Mouse (Mus musculus) stomach, embryonic 16.5 days (tissue): Measurements from ENCODE around the gene Mmp27. TPM values are rescaled to one million over a fixed set of nuclear protein-coding genes. Genes with fewer than 3 reads are reported as not detected.

ENCODE experiments used
- ATAC-seq: fragments of 200-750 bp; cut with Nextera tagmentation; 2 replicates; pipeline ENCODE4 v1.8.0; 2017; ENCODE audit warnings: moderate number of reproducible peaks, moderate TSS enrichment; ENCODE audit not compliant: insufficient read depth, low FRiP score
- H3K27ac ChIP-seq: fragments of 300-500 bp; sonication (generic); 2 replicates; pipeline ENCODE4 v1.5.1; 2014; ENCODE audit warnings: low read length
- H3K27me3 ChIP-seq: fragments of 300-500 bp; sonication (generic); 2 replicates; pipeline ENCODE4 v1.6.1; 2014; ENCODE audit warnings: low read length, control low read depth, mixed read lengths; ENCODE audit not compliant: control insufficient read depth, insufficient read depth
- H3K36me3 ChIP-seq: fragments of 300-500 bp; sonication (generic); 2 replicates; pipeline ENCODE4 v1.6.1; 2014; ENCODE audit warnings: low read length; ENCODE audit not compliant: control insufficient read depth, insufficient read depth
- H3K4me1 ChIP-seq: fragments of 300-500 bp; sonication (generic); 2 replicates; pipeline ENCODE4 v1.6.1; 2014; ENCODE audit warnings: low read length, control low read depth, mixed read lengths; ENCODE audit not compliant: control insufficient read depth, insufficient read depth
- H3K4me2 ChIP-seq: fragments of 300-500 bp; sonication (generic); 2 replicates; pipeline ENCODE4 v1.6.1; 2014; ENCODE audit warnings: low read depth, low read length, mixed read lengths
- H3K4me3 ChIP-seq: fragments of 300-500 bp; sonication (generic); replicated peaks from 2 replicates; pipeline ENCODE4 v1.5.1; 2014; ENCODE audit warnings: mild to moderate bottlenecking, low read length
- H3K9ac ChIP-seq: fragments of 300-500 bp; sonication (generic); 2 replicates; pipeline ENCODE4 v1.6.1; 2014; ENCODE audit warnings: low read length
- H3K9me3 ChIP-seq: fragments of 300-500 bp; sonication (generic); replicated peaks from 2 replicates; pipeline ENCODE4 v1.6.1; 2016; ENCODE audit warnings: low read length, control low read depth; ENCODE audit not compliant: control insufficient read depth
- WGBS: fragments of 180-500 bp; shearing (Covaris S2); extraction: QIAGEN DNeasy Blood & Tissue Kit; methylation state at CpG from one replicate; pipeline ENCODE4 v1.1.7; 2014; 5-methylcytosine and 5-hydroxymethylcytosine counted together
- polyA plus RNA-seq: library from polyadenylated mRNA; unstranded; fragments of >200 nt; fragmentation: Nextera tagmentation; extraction: Ambion mirVana; gene quantifications from 2 replicates; pipeline ENCODE4 v1.2.1, GENCODE M21; 2015

The Mmp27 gene
- polyA plus RNA-seq, 1 experiment from 2014 or later = 0.09 TPM

DNA sequence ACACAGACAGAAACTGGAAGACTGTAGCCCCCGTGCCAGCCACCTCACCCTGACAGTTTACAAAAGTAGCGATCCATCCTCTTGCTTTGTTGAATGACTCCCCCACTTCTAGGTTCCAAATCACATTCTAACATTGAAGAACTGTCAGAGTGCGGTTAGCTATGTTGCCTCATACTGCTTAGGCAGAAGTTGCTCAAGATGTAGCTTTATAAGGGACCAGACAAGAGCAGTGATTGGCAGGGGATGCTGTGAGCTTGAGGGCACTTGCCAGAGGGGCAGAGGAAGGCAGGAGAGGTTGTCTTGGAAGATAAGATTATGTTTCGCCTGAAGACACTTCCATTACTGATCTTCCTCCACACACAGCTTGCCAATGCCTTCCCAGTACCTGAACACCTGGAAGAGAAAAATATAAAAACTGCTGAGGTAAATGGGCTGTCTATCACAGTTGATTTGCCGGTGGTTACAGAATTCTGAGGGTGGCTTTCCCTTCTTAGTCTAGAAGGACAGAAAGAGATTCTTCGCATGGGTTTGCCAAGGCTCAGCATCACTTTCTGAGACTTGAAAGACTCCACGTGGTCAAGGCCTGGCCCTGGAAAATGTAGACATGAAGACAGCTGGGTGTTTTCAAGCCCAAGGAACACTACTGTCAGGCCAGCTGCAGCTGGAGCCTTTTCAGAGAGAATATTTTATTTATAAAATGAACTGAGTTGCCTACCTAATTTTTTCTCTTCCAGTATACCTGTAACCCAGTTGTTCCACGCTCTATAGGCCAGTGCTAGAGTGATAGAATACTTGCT is 12.8 kb upstream of the Mmp27 start, which contains the start of gene Mmp8:
Gene Mmp8 (plus strand): TSS at position 236 of the 797 bp plus-strand sequence.
- Histone ChIP-seq H3K4me2 (no peak within 1 kb of the TSS), H3K4me1 (0 out of 2 replicates have a peak, but pooled peaks cover 2% of the 10 kb centered on the region), H3K27ac (no peak within 1 kb of the TSS), H3K9ac (no peak within 1 kb of the TSS), H3K36me3 (no peaks in the 10 kb centered on the region), H3K4me3 (no peak within 1 kb of the TSS), H3K9me3 (no peaks in the 10 kb centered on the region), H3K27me3 (no peaks in the 10 kb centered on the region)
- peak; percentile 44; the same call in 1 of the 2 replicates for ATAC-seq
- WGBS = 64% methylated on average over 8 of the region's 8 CpGs

DNA sequence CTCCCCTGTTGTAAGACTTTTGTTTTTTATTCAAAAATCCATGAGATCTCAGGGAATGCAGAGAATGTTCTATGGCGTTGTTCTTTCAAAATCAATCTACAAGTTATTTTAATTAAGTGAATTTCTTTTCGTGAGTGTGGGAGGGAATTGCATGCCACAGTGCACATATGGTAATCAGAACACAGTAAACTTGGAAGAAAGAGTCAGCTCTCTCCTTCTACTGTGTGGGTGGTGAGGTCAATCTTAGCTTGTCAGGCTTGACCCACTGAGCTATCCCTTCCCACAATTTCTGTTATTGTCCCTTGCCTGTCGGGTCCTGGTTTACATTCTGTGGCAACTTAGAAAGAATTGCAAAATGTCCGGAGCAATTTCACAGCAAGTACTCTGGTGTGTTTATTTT is 11.2 kb upstream of the Mmp27 start:
- no peak overlapping the region for H3K27ac ChIP-seq
- H3K9ac ChIP-seq = no peak overlapping the region
- no peaks in the 10 kb centered on the region for H3K36me3 ChIP-seq
- 60% methylated on average over 4 of the region's 4 CpGs for WGBS
- ATAC-seq = no peak
- 0 out of 2 replicates have a peak, but pooled peaks cover 2% of the 10 kb centered on the region for H3K4me1 ChIP-seq
- H3K9me3 ChIP-seq = no peaks in the 10 kb centered on the region
- no peaks in the 10 kb centered on the region for H3K27me3 ChIP-seq
- no peak overlapping the region for H3K4me3 ChIP-seq
- H3K4me2 ChIP-seq = no peak overlapping the region

GRCm38 (mm10) chr9:7567376-7567775 is 3.8 kb upstream of the Mmp27 start:
- no peaks in the 10 kb centered on the region for H3K4me1 ChIP-seq
- no peak overlapping the region for H3K4me2 ChIP-seq
- H3K9me3 ChIP-seq = no peaks in the 10 kb centered on the region
- 58% methylated on average over 7 of the region's 7 CpGs for WGBS
- no peak overlapping the region for H3K4me3 ChIP-seq
- no peaks in the 10 kb centered on the region for H3K27me3 ChIP-seq
- no peak overlapping the region for H3K27ac ChIP-seq
- H3K36me3 ChIP-seq = no peaks in the 10 kb centered on the region
- ATAC-seq = no peak
- H3K9ac ChIP-seq = no peak overlapping the region

DNA sequence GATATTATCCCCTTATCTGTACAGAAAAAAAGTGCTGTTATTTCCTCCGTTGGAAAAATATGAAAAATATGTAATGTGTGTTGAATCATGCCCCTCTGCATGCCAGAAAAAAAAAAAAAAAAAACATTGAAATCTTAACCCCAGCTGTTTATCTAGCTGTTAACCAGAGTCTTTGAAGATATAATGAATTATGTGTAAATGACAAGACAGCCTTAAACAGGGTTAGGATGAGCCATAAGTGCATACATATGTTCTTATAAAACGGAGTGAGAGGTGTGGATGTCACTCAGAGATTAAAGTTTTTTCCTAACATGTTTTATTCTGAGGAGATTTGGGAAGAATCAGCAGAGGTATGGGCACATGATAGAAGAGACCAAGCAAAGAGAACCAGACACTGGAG is 3.3 kb upstream of the Mmp27 start:
- H3K4me3 ChIP-seq = no peak overlapping the region
- no peaks in the 10 kb centered on the region; the same call in 1 of the 2 replicates for H3K4me1 ChIP-seq
- no peak for ATAC-seq
- no peaks in the 10 kb centered on the region for H3K27me3 ChIP-seq
- no peak overlapping the region for H3K4me2 ChIP-seq
- no peak overlapping the region for H3K9ac ChIP-seq
- no peaks in the 10 kb centered on the region for H3K9me3 ChIP-seq
- no peaks in the 10 kb centered on the region for H3K36me3 ChIP-seq
- H3K27ac ChIP-seq = no peak overlapping the region
- WGBS = 42% methylated on average over 2 of the region's 2 CpGs

GRCm38 (mm10) chr9:7570485-7570884 is 711 bp upstream of the Mmp27 start:
- Histone ChIP-seq H3K9ac (no peak overlapping the region), H3K9me3 (no peaks in the 10 kb centered on the region), H3K36me3 (no peaks in the 10 kb centered on the region), H3K27ac (no peak overlapping the region), H3K4me1 (no peaks in the 10 kb centered on the region; the same call in 1 of the 2 replicates), H3K4me2 (no peak overlapping the region), H3K27me3 (no peaks in the 10 kb centered on the region), H3K4me3 (no peak overlapping the region)
- WGBS = 80% methylated on average over 1 of the region's 1 CpGs
- ATAC-seq = no peak

DNA sequence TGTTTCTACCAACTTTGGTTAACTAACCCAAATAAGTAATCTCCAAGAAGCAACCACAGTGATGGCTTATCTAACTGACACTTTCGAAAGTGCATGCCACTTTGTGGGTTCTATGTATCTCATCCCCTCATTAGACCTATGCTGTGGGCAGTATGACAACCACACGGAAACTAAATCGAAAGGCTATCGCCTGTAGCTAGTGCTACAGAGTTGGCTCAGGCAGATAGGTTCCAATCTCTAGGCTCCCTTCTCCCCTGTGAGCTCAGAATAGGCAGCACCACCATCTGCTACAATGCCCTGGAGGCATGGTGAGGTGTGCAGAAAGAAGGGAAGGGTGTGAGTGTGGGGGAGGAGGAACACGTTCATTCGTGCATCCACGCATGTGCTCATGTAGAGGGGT is 992 bp downstream of the Mmp27 start:
- Histone ChIP-seq H3K4me1 (no peaks in the 10 kb centered on the region; the same call in 1 of the 2 replicates), H3K9ac (no peak overlapping the region), H3K27me3 (no peaks in the 10 kb centered on the region), H3K4me2 (no peak overlapping the region), H3K27ac (no peak overlapping the region), H3K36me3 (no peaks in the 10 kb centered on the region), H3K9me3 (no peaks in the 10 kb centered on the region), H3K4me3 (no peak overlapping the region)
- 0 out of 2 replicates have a peak, but pooled peaks have one; percentile 10 for ATAC-seq
- 88% methylated on average over 7 of the region's 7 CpGs for WGBS

- Histone ChIP-seq H3K9ac (no peak overlapping the region), H3K27me3 (no peaks in the 10 kb centered on the region), H3K4me2 (no peak overlapping the region), H3K4me1 (no peaks in the 10 kb centered on the region; the same call in 1 of the 2 replicates), H3K4me3 (no peak overlapping the region), H3K36me3 (no peaks in the 10 kb centered on the region), H3K27ac (no peak overlapping the region), H3K9me3 (no peaks in the 10 kb centered on the region)
- ATAC-seq = peak; percentile 21; the same call in 1 of the 2 replicates
- 53% methylated on average over 2 of the region's 2 CpGs for WGBS
Observed at GRCm38 (mm10) chr9:7572663-7573308, 1.6 kb downstream of the Mmp27 start.

DNA sequence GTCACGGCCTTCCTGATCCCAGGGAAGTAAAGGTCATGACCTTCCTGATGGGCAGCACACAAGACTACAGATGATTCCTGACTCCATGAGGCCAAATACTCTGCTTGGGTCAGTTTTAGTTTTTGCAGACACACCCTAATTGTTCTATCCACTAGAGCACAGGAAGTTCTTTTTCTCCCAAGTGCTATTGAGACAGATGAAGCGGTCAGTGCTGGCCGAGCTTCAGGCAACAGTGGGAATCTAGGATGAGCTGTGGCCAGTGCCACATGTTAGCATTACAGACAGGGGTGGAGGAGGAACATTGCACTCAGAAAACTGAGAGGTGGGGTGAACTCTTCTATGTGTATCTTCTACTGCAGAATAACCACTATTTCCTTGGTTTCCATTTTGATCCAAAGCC is 4.3 kb downstream of the Mmp27 start:
- no peak overlapping the region for H3K9ac ChIP-seq
- H3K27ac ChIP-seq = no peak overlapping the region
- H3K9me3 ChIP-seq = no peaks in the 10 kb centered on the region
- H3K4me2 ChIP-seq = no peak overlapping the region
- no peaks in the 10 kb centered on the region for H3K36me3 ChIP-seq
- H3K4me1 ChIP-seq = no peaks in the 10 kb centered on the region; the same call in 1 of the 2 replicates
- H3K27me3 ChIP-seq = no peaks in the 10 kb centered on the region
- no peak for ATAC-seq
- H3K4me3 ChIP-seq = no peak overlapping the region
- WGBS = 72% methylated on average over 3 of the region's 3 CpGs

GRCm38 (mm10) chr9:7577371-7577770 is 6.2 kb downstream of the Mmp27 start:
- Histone ChIP-seq H3K36me3 (no peaks in the 10 kb centered on the region), H3K4me1 (no peaks in the 10 kb centered on the region; the same call in 1 of the 2 replicates), H3K27ac (no peak overlapping the region), H3K4me2 (no peak overlapping the region), H3K9ac (no peak overlapping the region), H3K4me3 (no peak overlapping the region), H3K9me3 (no peaks in the 10 kb centered on the region), H3K27me3 (no peaks in the 10 kb centered on the region)
- no peak for ATAC-seq
- WGBS = 90% methylated on average over 2 of the region's 2 CpGs
